Mouse (Mus musculus) CD4-positive, CD25-positive, alpha-beta regulatory T cell, adult 2 months (primary cell): Measurements from ENCODE around the gene Hrasls5.
A peak's percentile ranks its signal among the peaks of the same experiment; 100 is the strongest.

Experiments
- DNase-seq: peaks from one replicate; pipeline ENCODE4 v3.0.0-alpha.2; 2012; ENCODE audit warnings: low read depth, low spot score

The Hrasls5 gene

GRCm38 (mm10) chr19:7611942-7612757 is at the start of gene Hrasls5:
TSS of gene Hrasls5 (plus strand) at chr19:7612541.
- peak; percentile 4 for DNase-seq

- no peak for DNase-seq
Measured at GRCm38 (mm10) chr19:7562601-7563129, 49.7 kb upstream of the Hrasls5 start.

- no peak for DNase-seq
Measured at GRCm38 (mm10) chr19:7563676-7564075, 48.7 kb upstream of the Hrasls5 start.

- DNase-seq, result no peak
Measured at GRCm38 (mm10) chr19:7564457-7564856, 47.9 kb upstream of the Hrasls5 start.

- DNase-seq, result no peak
Measured at GRCm38 (mm10) chr19:7566826-7567225, 45.5 kb upstream of the Hrasls5 start.

GRCm38 (mm10) chr19:7568364-7568763 is 44.0 kb upstream of the Hrasls5 start:
- DNase-seq, result no peak

GRCm38 (mm10) chr19:7569650-7570049 is 42.7 kb upstream of the Hrasls5 start:
- DNase-seq, result peak; percentile 60

- no peak for DNase-seq
Measured at GRCm38 (mm10) chr19:7576180-7576579, 36.2 kb upstream of the Hrasls5 start.

GRCm38 (mm10) chr19:7577710-7578109 is 34.6 kb upstream of the Hrasls5 start:
- DNase-seq, result no peak

GRCm38 (mm10) chr19:7581042-7581441 is 31.3 kb upstream of the Hrasls5 start:
- no peak for DNase-seq

GRCm38 (mm10) chr19:7583101-7583500 is 29.2 kb upstream of the Hrasls5 start:
- DNase-seq, result no peak

- DNase-seq, result no peak
Measured at GRCm38 (mm10) chr19:7583599-7583998, 28.7 kb upstream of the Hrasls5 start.

GRCm38 (mm10) chr19:7585279-7585678 is 27.1 kb upstream of the Hrasls5 start:
- DNase-seq, result no peak

GRCm38 (mm10) chr19:7585764-7586163 is 26.6 kb upstream of the Hrasls5 start:
- DNase-seq, result no peak

GRCm38 (mm10) chr19:7590795-7591194 is 21.5 kb upstream of the Hrasls5 start:
- no peak for DNase-seq

- no peak for DNase-seq
Measured at GRCm38 (mm10) chr19:7592018-7592417, 20.3 kb upstream of the Hrasls5 start.

GRCm38 (mm10) chr19:7595534-7595933 is 16.8 kb upstream of the Hrasls5 start:
- peak; percentile 63 for DNase-seq

- DNase-seq, result no peak
Measured at GRCm38 (mm10) chr19:7598481-7598880, 13.9 kb upstream of the Hrasls5 start.

- DNase-seq, result no peak
Measured at GRCm38 (mm10) chr19:7601551-7601950, 10.8 kb upstream of the Hrasls5 start.

- no peak for DNase-seq
Measured at GRCm38 (mm10) chr19:7604107-7604506, 8.2 kb upstream of the Hrasls5 start.

- DNase-seq, result no peak
Measured at GRCm38 (mm10) chr19:7605013-7605412, 7.3 kb upstream of the Hrasls5 start.

GRCm38 (mm10) chr19:7605930-7606783 is 6.2 kb upstream of the Hrasls5 start:
- no peak for DNase-seq
